Mouse (Mus musculus) MEL (cell line): Measurements from ENCODE around the gene Tcap. TPM values are rescaled to one million over a fixed set of nuclear protein-coding genes. Genes with fewer than 3 reads are reported as not detected.

Experiments used
- DNase-seq: peaks from one replicate; pipeline ENCODE4 v3.0.0; 2011; ENCODE audit warnings: low read depth, low spot score
- H3K27ac ChIP-seq: 2 replicates; pipeline ENCODE4 v1.5.1; 2012; ENCODE audit warnings: low read depth, mild to moderate bottlenecking, control low read depth, low read length, moderate library complexity; ENCODE audit not compliant: control insufficient read depth
- H3K27me3 ChIP-seq, 2 experiments: fragments of 150-350 bp in 1 of 2; sonication (generic) in 1 of 2; 2 replicates each; pipeline ENCODE4 v1.6.1; 2012; ENCODE audit warnings: low read length in 2 of 2, mild to moderate bottlenecking in 2 of 2, improper control_type of control experiment in 1 of 2, moderate library complexity in 1 of 2; ENCODE audit not compliant: insufficient read depth in 2 of 2, control insufficient read depth in 1 of 2
- H3K36me3 ChIP-seq, 2 experiments: 2 replicates each; pipeline ENCODE4 v1.6.1; 2012 to 2014; ENCODE audit warnings: low read length in 2 of 2, improper control_type of control experiment in 1 of 2, inconsistent platforms in 1 of 2, mild to moderate bottlenecking in 1 of 2; ENCODE audit not compliant: insufficient read depth in 2 of 2, control insufficient read depth in 1 of 2
- H3K4me1 ChIP-seq, 2 experiments: fragments of 150-350 bp in 1 of 2; sonication (generic) in 1 of 2; 2 replicates each; pipeline ENCODE4 v1.6.1; 2012; ENCODE audit warnings: low read length in 2 of 2, improper control_type of control experiment in 1 of 2, mild to moderate bottlenecking in 1 of 2; ENCODE audit not compliant: insufficient read depth in 2 of 2, control insufficient read depth in 1 of 2
- H3K4me3 ChIP-seq, 2 experiments: fragments of 150-350 bp in 1 of 2; sonication (generic) in 1 of 2; 2 replicates each; pipeline ENCODE4 v1.5.1; 2012; ENCODE audit warnings: low read depth in 2 of 2, low read length in 2 of 2, mild to moderate bottlenecking in 2 of 2, moderate library complexity in 2 of 2, control low read depth in 1 of 2, improper control_type of control experiment in 1 of 2; ENCODE audit not compliant: control insufficient read depth in 1 of 2, insufficient read depth in 1 of 2
- H3K79me2 ChIP-seq: 2 replicates; pipeline ENCODE4 v1.6.1; 2012; ENCODE audit warnings: mild to moderate bottlenecking, low read length, moderate library complexity; ENCODE audit not compliant: control insufficient read depth, poor library complexity, insufficient read depth
- H3K9ac ChIP-seq: 2 replicates; pipeline ENCODE4 v1.6.1; 2012; ENCODE audit warnings: low read depth, mild to moderate bottlenecking, control low read depth, low read length, moderate library complexity; ENCODE audit not compliant: control insufficient read depth, poor library complexity, severe bottlenecking
- H3K9me3 ChIP-seq: fragments of 150-350 bp; sonication (generic); replicated peaks from 2 replicates; pipeline ENCODE4 v1.6.1; 2012; ENCODE audit warnings: mild to moderate bottlenecking, low read length, improper control_type of control experiment, moderate library complexity; ENCODE audit not compliant: insufficient read depth
- BHLHE40 ChIP-seq: IDR thresholded peaks from 2 replicates; pipeline ENCODE4 v1.6.1; 2012; ENCODE audit warnings: low read depth, mild to moderate bottlenecking, inconsistent platforms, low read length, improper control_type of control experiment, borderline replicate concordance
- CHD1 ChIP-seq: IDR thresholded peaks from 2 replicates; pipeline ENCODE4 v1.6.1; 2012; ENCODE audit warnings: low read depth, mild to moderate bottlenecking, inconsistent platforms, low read length, improper control_type of control experiment
- CHD2 ChIP-seq: IDR thresholded peaks from 2 replicates; pipeline ENCODE4 v1.6.1; 2011; ENCODE audit warnings: low read length, improper control_type of control experiment
- CTCF ChIP-seq, 3 experiments: IDR thresholded peaks in 2 of 3; conservative IDR thresholded peaks in 1 of 3; 2 replicates each; pipeline ENCODE4 v1.5.1; 2011 to 2012; ENCODE audit warnings: low read length in 3 of 3, low read depth in 2 of 3, mild to moderate bottlenecking in 2 of 3, improper control_type of control experiment in 1 of 3, inconsistent platforms in 1 of 3, mixed read lengths in 1 of 3, moderate library complexity in 1 of 3; ENCODE audit not compliant: control insufficient read depth in 1 of 3, insufficient read depth in 1 of 3, poor library complexity in 1 of 3, severe bottlenecking in 1 of 3
- E2F4 ChIP-seq: IDR thresholded peaks from 2 replicates; pipeline ENCODE4 v1.6.1; 2011; ENCODE audit warnings: low read depth, low read length, improper control_type of control experiment, borderline replicate concordance
- EP300 ChIP-seq, 2 experiments: IDR thresholded peaks; 2 replicates each; pipeline ENCODE4 v1.6.1; 2011; ENCODE audit warnings: improper control_type of control experiment in 2 of 2, low read length in 2 of 2, low read depth in 1 of 2, mild to moderate bottlenecking in 1 of 2
- ETS1 ChIP-seq: IDR thresholded peaks from 2 replicates; pipeline ENCODE4 v1.6.1; 2012; ENCODE audit warnings: low read depth, mild to moderate bottlenecking, inconsistent platforms, low read length, improper control_type of control experiment, moderate library complexity
- GABPA ChIP-seq: IDR thresholded peaks from 2 replicates; pipeline ENCODE4 v1.6.1; 2012; ENCODE audit warnings: low read depth, mild to moderate bottlenecking, inconsistent platforms, low read length, improper control_type of control experiment, moderate library complexity
- MAX ChIP-seq: IDR thresholded peaks from 2 replicates; pipeline ENCODE4 v1.6.1; 2011; ENCODE audit warnings: low read length, improper control_type of control experiment
- MAZ ChIP-seq: IDR thresholded peaks from 2 replicates; pipeline ENCODE4 v1.6.1; 2012; ENCODE audit warnings: low read depth, mild to moderate bottlenecking, inconsistent platforms, low read length, improper control_type of control experiment
- MEF2A ChIP-seq: IDR thresholded peaks from 2 replicates; pipeline ENCODE4 v1.6.1; 2014; ENCODE audit warnings: low read depth, mild to moderate bottlenecking, inconsistent platforms, low read length, improper control_type of control experiment; ENCODE audit not compliant: poor library complexity, insufficient replicate concordance, severe bottlenecking; ENCODE audit errors: extremely low read depth
- MXI1 ChIP-seq: IDR thresholded peaks from 2 replicates; pipeline ENCODE4 v1.6.1; 2011; ENCODE audit warnings: mild to moderate bottlenecking, low read depth, low read length, improper control_type of control experiment
- MYC ChIP-seq: IDR thresholded peaks from 2 replicates; pipeline ENCODE4 v1.6.1; 2011; ENCODE audit warnings: low read depth, mild to moderate bottlenecking, low read length, improper control_type of control experiment, moderate library complexity
- NELFE ChIP-seq: IDR thresholded peaks from 2 replicates; pipeline ENCODE4 v1.6.1; 2011; ENCODE audit warnings: low read depth, low read length, improper control_type of control experiment
- NRF1 ChIP-seq: IDR thresholded peaks from 2 replicates; pipeline ENCODE4 v1.6.1; 2014; ENCODE audit warnings: low read depth, mild to moderate bottlenecking, inconsistent platforms, low read length, improper control_type of control experiment, moderate library complexity; ENCODE audit not compliant: poor library complexity, insufficient read depth, severe bottlenecking
- POLR2AphosphoS2 ChIP-seq: IDR thresholded peaks from 2 replicates; pipeline ENCODE4 v1.6.1; 2011; ENCODE audit warnings: low read length, improper control_type of control experiment
- POLR2AphosphoS5 ChIP-seq: IDR thresholded peaks from 2 replicates; pipeline ENCODE4 v1.6.1; 2012; ENCODE audit warnings: low read depth, borderline replicate concordance, mild to moderate bottlenecking, inconsistent platforms, low read length, moderate library complexity, mixed read lengths
- RCOR1 ChIP-seq: IDR thresholded peaks from 2 replicates; pipeline ENCODE4 v1.6.1; 2012; ENCODE audit warnings: low read depth, mild to moderate bottlenecking, inconsistent platforms, low read length, improper control_type of control experiment
- SIN3A ChIP-seq: IDR thresholded peaks from 2 replicates; pipeline ENCODE4 v1.6.1; 2012; ENCODE audit warnings: low read length, improper control_type of control experiment, inconsistent platforms
- TBP ChIP-seq: IDR thresholded peaks from 2 replicates; pipeline ENCODE4 v1.8.0; 2011; ENCODE audit warnings: low read depth, low read length, improper control_type of control experiment
- TCF12 ChIP-seq: IDR thresholded peaks from 2 replicates; pipeline ENCODE4 v1.6.1; 2014; ENCODE audit warnings: low read depth, mild to moderate bottlenecking, inconsistent platforms, low read length, improper control_type of control experiment, moderate library complexity
- USF2 ChIP-seq, 2 experiments: IDR thresholded peaks; 2 replicates each; pipeline ENCODE4 v1.6.1; 2011 to 2012; ENCODE audit warnings: improper control_type of control experiment in 2 of 2, low read length in 2 of 2, borderline replicate concordance in 1 of 2, inconsistent platforms in 1 of 2, low read depth in 1 of 2, mild to moderate bottlenecking in 1 of 2; ENCODE audit not compliant: insufficient read depth in 1 of 2
- ZMIZ1 ChIP-seq: IDR thresholded peaks from 2 replicates; pipeline ENCODE4 v1.6.1; 2012; ENCODE audit warnings: low read depth, mild to moderate bottlenecking, inconsistent platforms, low read length, improper control_type of control experiment, moderate library complexity
- polyA plus RNA-seq, 2 experiments: library from polyadenylated mRNA; stranded (reverse) in 1 of 2; unstranded in 1 of 2; fragments of >175 nt in 1 of 2; fragments of >200 nt in 1 of 2; gene quantifications; 2 replicates each; pipeline versions ENCODE4 v1.2.1 to v1.2.4; 2012; ENCODE audit warnings: low replicate concordance in 2 of 2, low read depth in 1 of 2; ENCODE audit not compliant: insufficient read length in 2 of 2, insufficient read depth in 1 of 2, missing spikeins in 1 of 2
- total RNA-seq: library from RNA; depleted of rRNA; stranded (reverse); fragments of 300-350 nt; gene quantifications from 2 replicates; pipeline ENCODE4 v1.2.3, GENCODE M21; 2012

Gene Tcap
- total and polyA plus RNA-seq, 3 experiments = 0.07 TPM; not detected in 2

- peaks cover 10 to 27% of the 10 kb centered on the region in 2 experiments for H3K4me1 ChIP-seq
- H3K27ac ChIP-seq = no peak overlapping the region
- DNase-seq = no peak
- H3K9me3 ChIP-seq = no peaks in the 10 kb centered on the region
- no peak for TF ChIP-seq MYC
- no peak for TF ChIP-seq SIN3A
- no peak for TF ChIP-seq NRF1
- no peak for TF ChIP-seq GABPA
- no peak for TF ChIP-seq RCOR1
- TF ChIP-seq TBP = no peak
- no peak for TF ChIP-seq E2F4
- TF ChIP-seq POLR2AphosphoS2 = no peak
- no peak for TF ChIP-seq MAZ
- no peak for TF ChIP-seq MEF2A
- TF ChIP-seq CTCF (IDR thresholded peaks at IDR 0.05 in 2 of 3, conservative IDR thresholded peaks at IDR 0.05 in 1 of 3; ENCODE audit: control insufficient read depth in 1 of 3, insufficient read depth in 1 of 3, low read depth in 2 of 3, low read length in 3 of 3, poor library complexity in 1 of 3, severe bottlenecking in 1 of 3) = no peak
- TF ChIP-seq TCF12 = no peak
- no peak for TF ChIP-seq CHD1
- no peak for TF ChIP-seq ETS1
- TF ChIP-seq MAX = no peak
- TF ChIP-seq EP300 (IDR thresholded peaks at IDR 0.05; ENCODE audit: low read depth in 1 of 2, low read length in 2 of 2) = no peak
- peaks cover 0 to 15% of the 10 kb centered on the region in 2 experiments; a peak in 2 of 4 replicates for H3K36me3 ChIP-seq
- no peak overlapping the region for H3K9ac ChIP-seq
- no peaks in the 10 kb centered on the region for H3K27me3 ChIP-seq
- H3K79me2 ChIP-seq = peaks cover 5% of the 10 kb centered on the region
- no peak overlapping the region for H3K4me3 ChIP-seq
These were observed 31.2 kb upstream of the Tcap start for GRCm38 (mm10) chr11:98352272-98352990.

DNA sequence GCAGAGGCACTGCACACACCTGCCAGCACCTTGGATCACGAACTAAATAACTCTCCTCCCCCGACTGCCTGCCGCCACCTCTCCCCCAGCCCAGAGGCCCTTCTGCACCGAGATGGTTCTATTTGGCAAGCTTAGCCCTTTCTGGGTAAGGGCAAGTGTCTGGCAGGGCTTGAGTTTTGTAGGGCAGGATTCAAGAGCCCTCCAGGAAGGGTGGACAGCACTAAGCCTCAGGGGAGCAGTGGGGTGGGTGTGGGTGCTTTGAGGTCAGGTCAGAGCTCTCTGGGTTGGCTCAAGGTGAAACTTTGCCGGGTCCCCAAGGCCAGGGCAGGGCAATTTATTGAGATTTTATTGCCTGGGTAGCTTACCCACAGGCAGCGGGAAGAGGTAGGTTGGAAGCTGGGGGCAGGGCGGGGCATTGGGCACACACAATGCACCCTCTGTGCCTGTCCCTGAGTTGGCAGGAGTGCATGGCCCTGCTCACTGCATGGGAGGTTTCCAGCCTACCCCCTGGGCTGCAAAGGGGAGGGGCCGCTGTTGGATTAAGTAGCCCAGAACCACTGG, 29.9 kb upstream of the Tcap start:
- no peaks in the 10 kb centered on the region for H3K27me3 ChIP-seq
- H3K4me1 ChIP-seq = peaks cover 13 to 30% of the 10 kb centered on the region in 2 experiments
- H3K9ac ChIP-seq = no peak overlapping the region
- H3K36me3 ChIP-seq = peaks cover 0 to 15% of the 10 kb centered on the region in 2 experiments; a peak in 2 of 4 replicates
- H3K4me3 ChIP-seq = no peak overlapping the region
- no peak for TF ChIP-seq BHLHE40
- no peak for TF ChIP-seq ZMIZ1
- no peak for TF ChIP-seq CHD2
- no peak for TF ChIP-seq GABPA
- no peak for TF ChIP-seq NELFE
- no peak for TF ChIP-seq USF2 (IDR thresholded peaks at IDR 0.05; ENCODE audit: borderline replicate concordance in 1 of 2, insufficient read depth in 1 of 2, low read depth in 1 of 2, low read length in 2 of 2)
- no peak for TF ChIP-seq MAZ
- no peak for TF ChIP-seq MXI1
- no peak for TF ChIP-seq POLR2AphosphoS5
- no peaks in the 10 kb centered on the region for H3K9me3 ChIP-seq
- H3K27ac ChIP-seq = no peak overlapping the region
- H3K79me2 ChIP-seq = peaks cover 6% of the 10 kb centered on the region
- DNase-seq = no peak
